Mouse (Mus musculus) splenic B cell, adult 2 months (primary cell): Measurements from ENCODE around the gene Zfp185.
A peak's percentile ranks its signal among the peaks of the same experiment; 100 is the strongest.
"Not testable (repeated sequence)": the region's sequence is repeated elsewhere in the genome, so short reads cannot be mapped to it uniquely, and the experiment has no call there.

ENCODE experiments used
- DNase-seq: peaks from one replicate; pipeline ENCODE4 v3.0.0-alpha.2; 2011; ENCODE audit warnings: low read depth, low spot score
- H3K27me3 ChIP-seq: 2 replicates; pipeline ENCODE4 v1.6.1; 2012; ENCODE audit warnings: mild to moderate bottlenecking, low read length, moderate library complexity, mixed read lengths; ENCODE audit not compliant: control insufficient read depth, poor library complexity, insufficient read depth, severe bottlenecking
- H3K36me3 ChIP-seq: 2 replicates; pipeline ENCODE4 v1.6.1; 2012; ENCODE audit warnings: mild to moderate bottlenecking, low read length, moderate library complexity, mixed read lengths; ENCODE audit not compliant: control insufficient read depth, poor library complexity, insufficient read depth, severe bottlenecking

The Zfp185 gene

GRCm38 (mm10) chrX:73007597-73008479 is 20.7 kb downstream of the Zfp185 start:
- H3K36me3 ChIP-seq = no peaks in the 10 kb centered on the region

GRCm38 (mm10) chrX:73012846-73013245 is 25.7 kb downstream of the Zfp185 start:
- no peaks in the 10 kb centered on the region for H3K27me3 ChIP-seq
- no peak for DNase-seq
- no peaks in the 10 kb centered on the region for H3K36me3 ChIP-seq

More at GRCm38 (mm10) chrX:73007597-73008479, 20.7 kb downstream of the Zfp185 start:
- peak; percentile 95 for DNase-seq
- no peaks in the 10 kb centered on the region for H3K27me3 ChIP-seq

GRCm38 (mm10) chrX:73037003-73037402 is 49.9 kb downstream of the Zfp185 start, which contains the start of gene Pnma5:
TSS of gene Pnma5 (minus strand) at chrX:73037103.
- DNase-seq = no peak
- no peaks in the 10 kb centered on the region for H3K27me3 ChIP-seq

GRCm38 (mm10) chrX:73038831-73039230 is 51.7 kb downstream of the Zfp185 start:
- DNase-seq = no peak
- Histone ChIP-seq H3K36me3 (no peaks in the 10 kb centered on the region), H3K27me3 (no peaks in the 10 kb centered on the region)

More at GRCm38 (mm10) chrX:73037003-73037402, 49.9 kb downstream of the Zfp185 start, which contains the start of gene Pnma5:
- H3K36me3 ChIP-seq = no peaks in the 10 kb centered on the region

- no peak for DNase-seq
- H3K36me3 ChIP-seq = no peaks in the 10 kb centered on the region
- H3K27me3 ChIP-seq = no peaks in the 10 kb centered on the region
Observed at GRCm38 (mm10) chrX:73039666-73040065, 52.5 kb downstream of the Zfp185 start.

- no peaks in the 10 kb centered on the region for H3K36me3 ChIP-seq
- peak; percentile 92 for DNase-seq
- H3K27me3 ChIP-seq = no peaks in the 10 kb centered on the region
Observed at GRCm38 (mm10) chrX:73053860-73054563, 66.9 kb downstream of the Zfp185 start.

GRCm38 (mm10) chrX:73061528-73061927 is 74.4 kb downstream of the Zfp185 start:
- no peak for DNase-seq

GRCm38 (mm10) chrX:73062323-73062722 is 75.2 kb downstream of the Zfp185 start:
- H3K27me3 ChIP-seq = no peaks in the 10 kb centered on the region
- no peaks in the 10 kb centered on the region for H3K36me3 ChIP-seq

More at GRCm38 (mm10) chrX:73061528-73061927, 74.4 kb downstream of the Zfp185 start:
- H3K36me3 ChIP-seq = no peaks in the 10 kb centered on the region
- no peaks in the 10 kb centered on the region for H3K27me3 ChIP-seq

GRCm38 (mm10) chrX:73063512-73064414 is 76.6 kb downstream of the Zfp185 start:
- no peaks in the 10 kb centered on the region for H3K36me3 ChIP-seq
- no peak for DNase-seq
- no peaks in the 10 kb centered on the region for H3K27me3 ChIP-seq

More at GRCm38 (mm10) chrX:73062323-73062722, 75.2 kb downstream of the Zfp185 start:
- no peak for DNase-seq

- no peak for DNase-seq
- H3K36me3 ChIP-seq = no peaks in the 10 kb centered on the region
- no peaks in the 10 kb centered on the region for H3K27me3 ChIP-seq
Observed at GRCm38 (mm10) chrX:73064415-73064793, 77.3 kb downstream of the Zfp185 start, which contains the start of gene Pnma3. TSS of gene Pnma3 (plus strand) at chrX:73064787.

GRCm38 (mm10) chrX:73066765-73067312 is 79.7 kb downstream of the Zfp185 start:
- not testable (repeated sequence) for H3K36me3 ChIP-seq, DNase-seq, H3K27me3 ChIP-seq
